Mouse (Mus musculus) kidney, adult 18-20 months (tissue): ENCODE results near the gene Olfr821.
"Not testable (repeated sequence)": the region's sequence is repeated elsewhere in the genome, so short reads cannot be mapped to it uniquely, and the experiment has no call there.

ENCODE experiments used
- DNase-seq: peaks from one replicate; pipeline ENCODE4 v3.0.0; 2021

Gene Olfr821

GRCm38 (mm10) chr10:130030048-130030447, at the start of gene Olfr821:
Gene Olfr821 (plus strand): TSS chr10:130030348.
- DNase-seq = no peak

- not testable (repeated sequence) for DNase-seq
Measured at GRCm38 (mm10) chr10:129981867-129982266, 48.3 kb upstream of the Olfr821 start.

DNA sequence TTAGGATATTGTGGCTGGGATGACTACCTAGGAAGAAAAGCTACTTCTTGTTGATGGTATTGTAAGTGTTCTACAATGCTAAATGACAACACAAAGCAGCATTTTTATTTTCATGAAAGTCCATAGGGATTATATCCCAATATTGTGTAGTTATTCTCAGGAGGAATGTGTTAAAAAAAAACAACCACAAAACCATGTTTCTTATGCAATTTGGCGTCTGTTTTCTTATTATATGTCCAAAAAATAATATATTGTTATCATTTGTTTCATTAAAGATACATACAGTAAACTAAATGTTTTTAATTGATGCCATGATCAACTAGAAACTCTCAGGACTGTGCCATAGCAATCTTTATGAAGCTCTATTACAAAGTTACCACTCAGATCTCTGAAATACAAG, 45.2 kb upstream of the Olfr821 start, which contains the start of gene Gm10310:
Gm10310 (minus strand) TSS at position 101 of the 400 bp plus-strand sequence.
- DNase-seq = not testable (repeated sequence)

GRCm38 (mm10) chr10:130004104-130004503, 26.0 kb upstream of the Olfr821 start:
- DNase-seq = not testable (repeated sequence)

GRCm38 (mm10) chr10:130005366-130005765, 24.8 kb upstream of the Olfr821 start:
- not testable (repeated sequence) for DNase-seq

DNA sequence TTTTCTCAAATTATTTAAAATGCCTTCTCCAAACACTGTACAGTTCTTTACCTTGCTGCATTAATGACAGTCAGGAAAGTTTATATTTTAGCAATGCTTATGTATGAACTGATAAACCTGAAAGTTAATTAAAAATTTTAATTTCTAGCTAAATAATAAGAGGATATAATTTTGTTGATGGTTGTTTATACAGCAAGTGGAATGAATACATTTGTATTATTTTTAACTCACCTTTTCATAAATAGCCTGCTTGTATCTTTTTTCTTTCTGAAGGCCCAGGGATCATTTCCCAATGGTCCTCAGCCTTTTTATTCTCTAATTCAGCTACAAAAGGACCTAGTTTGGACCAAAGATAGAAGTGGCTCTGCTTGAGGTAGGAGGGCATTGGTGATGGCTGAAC, 17.8 kb upstream of the Olfr821 start, which contains the start of gene Olfr820:
Olfr820 (plus strand) TSS at position 301 of the 400 bp plus-strand sequence.
- no peak for DNase-seq

DNA sequence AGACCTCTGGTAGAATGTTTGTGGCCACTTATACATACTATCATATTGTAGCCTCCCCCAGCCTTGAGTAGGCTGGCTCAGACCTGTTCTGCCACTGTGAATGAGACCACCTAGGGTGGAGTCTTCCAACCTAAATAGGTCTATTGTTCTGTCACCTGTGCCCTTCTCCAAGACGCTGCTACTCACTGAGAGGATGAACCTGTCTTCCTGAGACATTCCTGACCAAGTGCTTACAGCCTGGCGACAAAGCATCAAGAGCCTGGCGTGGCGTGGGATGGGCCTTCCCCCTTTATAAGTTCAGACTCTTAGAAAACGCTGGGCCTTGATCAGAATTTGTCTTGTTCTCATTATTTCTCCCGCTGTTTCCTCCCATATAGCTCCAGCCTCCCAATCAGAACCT, 6.9 kb downstream of the Olfr821 start:
- no peak for DNase-seq

- no peak for DNase-seq
Measured at GRCm38 (mm10) chr10:130070910-130071309, 40.8 kb downstream of the Olfr821 start, which contains the start of gene Olfr822. Gene Olfr822 (plus strand): TSS chr10:130071210.
